Mouse (Mus musculus) natural killer cell, adult 2 months (primary cell): Measurements from ENCODE around the gene Apoc2.

Source experiments
- DNase-seq, 2 experiments: peaks; one replicate each; pipeline ENCODE4 v3.0.0; 2022; ENCODE audit warnings: low spot score in 2 of 2

The Apoc2 gene

GRCm38 (mm10) chr7:19678901-19679300 is 1.2 kb upstream of the Apoc2 start:
- DNase-seq = no peak

DNA sequence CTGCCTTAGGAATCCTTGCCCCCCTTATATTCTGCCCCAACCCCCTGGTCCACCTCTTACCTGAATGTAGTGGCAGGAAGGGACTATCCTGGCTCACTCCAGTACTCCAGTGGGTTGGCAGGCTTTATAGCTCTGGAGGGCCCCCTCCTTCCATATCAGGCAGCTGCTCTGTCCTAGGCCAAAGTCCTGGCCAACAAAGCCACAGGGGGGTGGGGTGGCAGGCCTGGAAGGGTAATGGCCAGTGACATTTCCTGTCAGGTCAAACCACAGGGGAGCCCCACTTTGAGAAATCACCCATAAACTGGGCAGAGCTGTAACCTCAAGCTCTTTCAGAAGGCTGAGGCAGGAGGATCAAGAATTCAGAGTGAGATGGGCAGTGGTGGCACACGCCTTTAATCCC is 1.1 kb downstream of the Apoc2 start:
- DNase-seq = peak in 1 of 2 experiments; percentile 27

DNA sequence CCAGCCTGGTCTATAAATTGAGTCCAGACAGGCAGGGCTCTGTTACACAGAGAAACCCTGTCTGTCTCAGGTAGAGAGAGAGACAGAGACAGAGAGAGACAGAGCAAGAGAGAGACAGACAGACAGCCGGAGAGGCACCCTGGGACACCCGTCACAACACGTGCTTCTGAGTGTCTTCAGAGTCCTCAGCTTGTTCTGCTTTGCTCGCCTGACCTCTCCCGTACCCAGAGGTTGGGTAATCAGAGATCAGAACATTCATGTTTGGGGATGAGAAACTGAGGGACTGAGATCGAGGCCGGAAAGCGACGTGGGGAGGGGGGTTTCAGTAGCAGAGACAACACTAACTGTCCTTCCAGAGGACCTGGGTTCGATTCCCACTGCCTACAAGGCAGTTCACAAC is 1.9 kb downstream of the Apoc2 start:
- no peak for DNase-seq

- no peak for DNase-seq
These were observed 4.5 kb downstream of the Apoc2 start for GRCm38 (mm10) chr7:19673083-19673699.

DNA sequence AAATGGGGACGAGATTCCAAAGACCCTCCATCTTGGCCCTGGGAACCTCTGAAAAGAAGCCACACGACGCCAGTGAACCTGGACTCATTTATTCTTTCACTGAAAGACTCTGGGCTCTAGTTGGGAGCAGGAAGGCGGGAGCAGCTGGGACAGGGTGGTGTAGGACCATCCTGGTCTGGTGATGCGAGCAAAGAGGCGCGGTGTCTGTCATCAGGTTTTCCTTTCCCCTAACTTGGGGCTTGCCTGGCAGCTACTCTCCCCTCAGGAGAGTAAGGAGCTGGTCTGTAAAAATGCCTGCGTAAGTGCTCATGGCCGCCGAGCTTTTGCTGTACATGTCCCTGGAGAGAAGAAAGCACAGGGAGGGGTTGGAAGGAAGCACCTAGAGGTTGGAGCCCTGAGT is 6.2 kb downstream of the Apoc2 start:
- no peak for DNase-seq

GRCm38 (mm10) chr7:19668947-19669721 is 8.6 kb downstream of the Apoc2 start:
- DNase-seq = peak; percentile 84 to 91

GRCm38 (mm10) chr7:19667434-19667833 is 10.3 kb downstream of the Apoc2 start:
- DNase-seq = peak in 1 of 2 experiments; percentile 29

- DNase-seq = no peak
These were observed 11.0 kb downstream of the Apoc2 start for GRCm38 (mm10) chr7:19666750-19667149.

GRCm38 (mm10) chr7:19664955-19665841 is 12.5 kb downstream of the Apoc2 start, which contains the start of gene Clptm1:
Clptm1 (minus strand) TSS chr7:19665033.
- DNase-seq = peak; percentile 98 to 99

DNA sequence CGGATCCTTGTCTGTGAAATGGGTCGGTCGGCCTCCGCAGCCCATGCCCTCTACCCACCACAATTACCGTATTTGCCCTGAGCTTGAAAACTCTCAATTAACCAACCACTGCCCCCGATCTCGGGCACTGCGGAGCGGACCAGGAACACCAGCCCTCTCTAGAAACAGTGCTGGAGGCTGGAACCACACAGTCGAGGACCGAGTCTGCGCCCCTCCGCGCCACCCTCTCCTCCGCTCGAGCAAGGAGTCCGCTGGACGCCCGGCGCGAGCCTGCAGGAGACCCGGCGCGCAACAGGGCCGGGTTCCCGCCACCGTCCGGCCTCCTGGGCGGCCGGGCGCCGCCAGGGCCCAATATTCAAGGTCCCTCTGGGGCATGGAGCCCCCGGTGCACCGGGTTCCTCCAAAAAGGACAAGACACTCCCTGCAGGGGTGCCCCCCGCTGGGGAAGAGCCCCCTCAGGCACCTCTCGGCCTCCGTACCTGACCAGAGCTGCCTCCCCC is 13.2 kb downstream of the Apoc2 start:
- no peak for DNase-seq

DNA sequence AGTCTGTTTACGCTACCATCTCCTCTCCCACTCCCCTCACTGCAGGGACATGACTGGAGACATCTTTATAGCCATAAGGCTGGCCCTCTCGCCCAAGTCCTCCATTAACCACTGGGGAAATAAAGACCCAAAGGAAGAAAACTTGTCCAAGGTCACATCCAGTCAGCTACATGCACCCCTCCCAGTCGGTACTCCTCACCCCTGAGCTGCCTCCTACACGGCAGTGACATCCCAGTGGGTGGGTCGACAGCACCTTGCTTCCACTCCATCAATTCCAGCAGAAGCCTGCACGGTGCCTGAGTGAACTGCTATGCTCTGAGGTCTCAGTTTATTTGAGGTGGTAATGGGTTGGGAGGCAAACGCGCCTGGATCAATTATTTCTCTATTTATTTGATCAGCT is 13.8 kb downstream of the Apoc2 start:
- DNase-seq = no peak

DNA sequence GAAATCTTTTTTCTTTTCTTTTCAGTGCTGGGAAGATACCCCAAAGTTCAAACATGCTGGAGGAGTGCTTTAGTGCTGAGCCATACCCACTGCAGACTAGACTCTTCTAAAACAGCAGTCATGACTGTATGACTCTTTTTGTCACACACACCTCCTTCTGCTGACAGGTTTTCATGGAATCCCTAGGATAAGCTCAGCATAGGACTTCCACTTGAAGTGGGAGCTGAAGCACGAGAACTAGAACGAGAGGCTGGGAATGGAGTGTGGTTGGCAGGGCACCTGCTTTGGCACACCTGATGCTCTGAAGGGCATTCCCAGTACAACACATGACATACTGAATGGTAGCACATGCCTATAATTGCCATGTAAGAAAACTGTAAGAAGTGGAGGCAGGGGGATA is 25.1 kb downstream of the Apoc2 start:
- no peak for DNase-seq

- DNase-seq = no peak
These were observed 26.5 kb downstream of the Apoc2 start for GRCm38 (mm10) chr7:19651063-19651786.

GRCm38 (mm10) chr7:19641223-19641622 is 36.5 kb downstream of the Apoc2 start:
- no peak for DNase-seq

DNA sequence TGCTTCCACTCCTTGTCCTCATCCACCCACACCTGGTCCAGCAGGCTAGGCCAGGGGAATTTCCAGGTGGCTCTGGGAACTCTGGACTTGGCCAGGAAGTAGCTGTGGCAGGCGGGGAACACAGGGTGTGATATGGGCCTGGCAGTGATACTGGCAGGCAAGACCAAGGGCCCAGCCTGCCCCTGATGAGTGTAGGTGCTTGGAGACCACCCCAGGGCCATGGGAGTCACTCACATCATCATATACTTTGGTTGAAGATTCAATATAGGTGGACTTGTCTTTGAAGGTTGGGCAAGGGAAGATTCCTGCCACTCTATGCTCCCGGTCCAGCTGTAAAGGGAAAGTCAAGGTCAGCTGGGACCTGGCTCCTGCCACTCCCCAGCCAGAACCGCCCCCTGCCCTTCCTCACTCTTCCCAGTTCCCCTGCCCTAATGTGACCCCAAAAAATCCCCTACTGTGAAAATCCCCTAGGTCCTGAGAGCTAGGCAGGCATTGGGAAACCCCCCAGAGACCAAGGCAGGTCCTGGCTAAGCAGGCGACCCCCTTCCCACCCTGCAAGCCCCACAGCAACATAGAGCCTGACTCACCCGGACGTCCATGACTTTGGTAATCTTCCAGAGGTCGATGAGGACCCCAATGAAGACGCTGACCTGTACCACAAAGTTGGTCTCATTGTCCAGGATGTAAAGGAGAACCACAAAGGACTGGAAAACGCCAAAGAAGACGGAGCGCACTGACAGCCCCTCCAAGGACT is 42.5 kb downstream of the Apoc2 start:
- DNase-seq = no peak

GRCm38 (mm10) chr7:19634591-19634990 is 43.1 kb downstream of the Apoc2 start:
- no peak for DNase-seq

- DNase-seq = no peak
These were observed 43.9 kb downstream of the Apoc2 start for GRCm38 (mm10) chr7:19633855-19634254.

GRCm38 (mm10) chr7:19633197-19633596 is 44.5 kb downstream of the Apoc2 start:
- no peak for DNase-seq

- no peak for DNase-seq
These were observed 45.0 kb downstream of the Apoc2 start for GRCm38 (mm10) chr7:19632720-19633119.

DNA sequence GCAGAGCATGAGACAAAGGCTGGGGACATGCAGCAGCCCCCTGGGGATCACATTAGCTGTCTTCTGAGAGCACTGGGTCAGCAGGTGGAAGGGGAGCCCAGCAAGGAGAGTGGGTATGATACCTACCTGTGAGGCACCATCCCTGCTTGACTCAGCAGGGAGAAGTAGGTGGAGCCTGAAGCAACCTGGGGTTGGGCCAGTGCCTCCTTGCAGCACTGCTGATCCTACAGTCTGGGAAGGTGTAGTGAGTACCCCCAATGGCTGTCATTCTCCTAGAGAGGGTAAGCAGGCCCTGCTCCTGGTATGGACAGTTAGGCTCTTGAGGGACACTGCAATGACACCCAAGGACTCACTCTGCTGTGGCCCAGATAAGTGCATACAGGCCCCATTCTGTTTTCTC is 45.5 kb downstream of the Apoc2 start:
- no peak for DNase-seq

- peak; percentile 95 for DNase-seq
These were observed 48.4 kb downstream of the Apoc2 start, which contains the start of gene Relb for GRCm38 (mm10) chr7:19629361-19629734. Relb (minus strand) TSS chr7:19629438.
